Mouse (Mus musculus) erythroblast, embryonic 14.5 days (primary cell): ENCODE data around the gene Smyd4.
"Not testable (repeated sequence)": the region's sequence is repeated elsewhere in the genome, so short reads cannot be mapped to it uniquely, and the experiment has no call there.

Source experiments
- GATA1 ChIP-seq: IDR thresholded peaks from 2 replicates; pipeline ENCODE4 v1.6.1; 2012; ENCODE audit warnings: low read length, inconsistent platforms, mixed read lengths
- TAL1 ChIP-seq: IDR thresholded peaks from 3 replicates; pipeline ENCODE4 v1.6.1; 2012; ENCODE audit warnings: low read length, inconsistent platforms, mixed read lengths

GRCm38 (mm10) chr11:75378786-75379185 lies 30.6 kb downstream of the Smyd4 start:
- TF ChIP-seq TAL1, GATA1: not testable (repeated sequence)
